Mouse (Mus musculus) liver, embryonic 14.5 days (tissue): ENCODE results near the gene Pfdn6. TPM values are rescaled to one million over a fixed set of nuclear protein-coding genes. Genes with fewer than 3 reads are reported as not detected.
A peak's percentile ranks its signal among the peaks of the same experiment; 100 is the strongest.

Experiments
- ATAC-seq: fragments of 200-750 bp; cut with Nextera tagmentation; 2 replicates; pipeline ENCODE4 v1.8.0; 2017; ENCODE audit warnings: moderate number of reproducible peaks, mild to moderate bottlenecking, moderate library complexity; ENCODE audit not compliant: insufficient read depth
- DNase-seq, 3 experiments: peaks; one replicate each; pipeline ENCODE4 v3.0.0-alpha.2; 2012 to 2013; ENCODE audit warnings: low read depth in 3 of 3, low spot score in 3 of 3
- H3K27ac ChIP-seq: fragments of 300-500 bp; sonication (generic); 2 replicates; pipeline ENCODE4 v1.5.1; 2014; ENCODE audit warnings: moderate library complexity, mild to moderate bottlenecking, control low read depth, inconsistent platforms
- H3K27me3 ChIP-seq: fragments of 300-500 bp; sonication (generic); 2 replicates; pipeline ENCODE4 v1.6.1; 2014; ENCODE audit warnings: mild to moderate bottlenecking, low read length, moderate library complexity; ENCODE audit not compliant: control insufficient read depth, insufficient read depth
- H3K36me3 ChIP-seq: fragments of 300-500 bp; sonication (generic); replicated peaks from 2 replicates; pipeline ENCODE4 v1.6.1; 2014; ENCODE audit warnings: low read depth; ENCODE audit not compliant: control insufficient read depth, insufficient read depth
- H3K4me1 ChIP-seq, 2 experiments: fragments of 200-500 bp in 1 of 2; fragments of 300-500 bp in 1 of 2; sonication (generic) in 1 of 2; replicated peaks; 2 replicates each; pipeline ENCODE4 v1.6.1; 2012 to 2014; ENCODE audit warnings: antibody characterized with exemption in 1 of 2, inconsistent platforms in 1 of 2, low read length in 1 of 2; ENCODE audit not compliant: control insufficient read depth in 2 of 2, insufficient read depth in 2 of 2
- H3K4me2 ChIP-seq: fragments of 300-500 bp; sonication (generic); 2 replicates; pipeline ENCODE4 v1.6.1; 2014; ENCODE audit warnings: low read depth, mild to moderate bottlenecking, control low read depth, moderate library complexity
- H3K4me3 ChIP-seq, 2 experiments: fragments of 200-500 bp in 1 of 2; fragments of 300-500 bp in 1 of 2; sonication (generic) in 1 of 2; 2 replicates each; pipeline ENCODE4 v1.5.1; 2012 to 2014; ENCODE audit warnings: low read depth in 2 of 2, low read length in 2 of 2, mild to moderate bottlenecking in 2 of 2, control low read depth in 1 of 2, inconsistent platforms in 1 of 2, moderate library complexity in 1 of 2; ENCODE audit not compliant: insufficient read depth in 1 of 2
- H3K9ac ChIP-seq: fragments of 300-500 bp; sonication (generic); replicated peaks from 2 replicates; pipeline ENCODE4 v1.6.1; 2014; ENCODE audit warnings: mild to moderate bottlenecking, control low read depth, moderate library complexity
- H3K9me3 ChIP-seq: fragments of 300-500 bp; sonication (generic); 2 replicates; pipeline ENCODE4 v1.6.1; 2016; ENCODE audit warnings: low read length, mixed read lengths; ENCODE audit not compliant: control insufficient read depth
- CTCF ChIP-seq: IDR thresholded peaks from 2 replicates; pipeline ENCODE4 v1.5.1; 2016; ENCODE audit warnings: antibody characterized with exemption, low read depth, control low read depth
- EP300 ChIP-seq: IDR thresholded peaks from 2 replicates; pipeline ENCODE4 v1.6.1; 2016; ENCODE audit warnings: antibody characterized with exemption, low read depth
- WGBS: fragments of 180-500 bp; shearing (Covaris S2); extraction: QIAGEN DNeasy Blood & Tissue Kit; methylation state at CpG from one replicate; pipeline ENCODE4 v1.1.7; 2014; ENCODE audit not compliant: insufficient replicate concordance; 5-methylcytosine and 5-hydroxymethylcytosine counted together
- polyA plus RNA-seq, 2 experiments: library from polyadenylated mRNA; depleted of rRNA in 1 of 2; stranded (reverse) in 1 of 2; unstranded in 1 of 2; fragments of >200 nt; fragmentation: Nextera tagmentation in 1 of 2; extraction: Ambion mirVana in 1 of 2; gene quantifications; 2 replicates each; pipeline versions ENCODE4 v1.2.1 to v1.2.3; 2012 to 2014

Pfdn6 gene
- polyA plus RNA-seq, 2 experiments: 62.4 to 103 TPM

GRCm38 (mm10) chr17:33929371-33930279 is 10.5 kb downstream of the Pfdn6 start, which contains the start of gene Rgl2:
TSS of gene Rgl2 (plus strand) at chr17:33929543.
- no peaks in the 10 kb centered on the region for H3K9me3 ChIP-seq
- peak; percentile 87 for DNase-seq
- H3K27ac ChIP-seq: peak within 1 kb of the TSS; percentile 83
- peak within 1 kb of the TSS; percentile 79 for H3K9ac ChIP-seq
- peaks cover 2% of the 10 kb centered on the region; the same call in 1 of the 2 replicates for H3K36me3 ChIP-seq
- under 1% methylated on average over 76 of the region's 80 CpGs for WGBS
- no peaks in the 10 kb centered on the region for H3K27me3 ChIP-seq
- H3K4me3 ChIP-seq: peak within 1 kb of the TSS; percentile 85 to 88
- peak; percentile 83 for ATAC-seq
- H3K4me1 ChIP-seq: peaks cover 2 to 4% of the 10 kb centered on the region in 2 experiments; a peak in 2 of 4 replicates
- H3K4me2 ChIP-seq: peak within 1 kb of the TSS; percentile 100
- TF ChIP-seq CTCF (peak; percentile 66), EP300 (peak; percentile 62)

GRCm38 (mm10) chr17:33928251-33928947 is 11.7 kb downstream of the Pfdn6 start:
- H3K4me1 ChIP-seq: peaks cover 4 to 6% of the 10 kb centered on the region in 2 experiments; a peak in 2 of 4 replicates
- peak overlapping the region; percentile 100 for H3K4me2 ChIP-seq
- no peaks in the 10 kb centered on the region for H3K27me3 ChIP-seq
- ATAC-seq (no peak), DNase-seq (no peak)
- WGBS: 52% methylated on average over 21 of the region's 21 CpGs
- H3K9ac ChIP-seq: peak overlapping the region; percentile 79
- no peaks in the 10 kb centered on the region for H3K9me3 ChIP-seq
- peaks cover 2% of the 10 kb centered on the region; the same call in 1 of the 2 replicates for H3K36me3 ChIP-seq
- H3K27ac ChIP-seq: peak overlapping the region; percentile 45; the same call in 1 of the 2 replicates
- H3K4me3 ChIP-seq: peak overlapping the region; percentile 85 to 88
- no peak for TF ChIP-seq CTCF
- no peak for TF ChIP-seq EP300

- TF ChIP-seq EP300: no peak
- TF ChIP-seq CTCF: peak; percentile 74
- no peak overlapping the region for H3K4me2 ChIP-seq
- WGBS: 78% methylated on average over 17 of the region's 17 CpGs
- H3K4me3 ChIP-seq: no peak overlapping the region
- H3K9ac ChIP-seq: no peak overlapping the region
- H3K27ac ChIP-seq: no peak overlapping the region
- H3K4me1 ChIP-seq: peaks cover 4 to 6% of the 10 kb centered on the region in 2 experiments; a peak in 2 of 4 replicates
- no peak for ATAC-seq
- no peak for DNase-seq
- H3K36me3 ChIP-seq: no peaks in the 10 kb centered on the region; the same call in 1 of the 2 replicates
- H3K27me3 ChIP-seq: no peaks in the 10 kb centered on the region
- H3K9me3 ChIP-seq: no peaks in the 10 kb centered on the region
These were observed 13.8 kb downstream of the Pfdn6 start for GRCm38 (mm10) chr17:33926207-33926932.

- Histone ChIP-seq H3K27me3 (no peaks in the 10 kb centered on the region), H3K4me2 (no peak overlapping the region), H3K4me1 (peaks cover 4 to 8% of the 10 kb centered on the region in 2 experiments; a peak in 2 of 4 replicates), H3K27ac (no peak overlapping the region), H3K9me3 (no peaks in the 10 kb centered on the region), H3K36me3 (no peaks in the 10 kb centered on the region; the same call in 1 of the 2 replicates), H3K9ac (no peak overlapping the region), H3K4me3 (no peak overlapping the region)
- no peak for ATAC-seq
- TF ChIP-seq EP300 (no peak), CTCF (peak; percentile 39)
- WGBS: 85% methylated on average over 21 of the region's 21 CpGs
- DNase-seq: no peak
These were observed 14.6 kb downstream of the Pfdn6 start for GRCm38 (mm10) chr17:33925406-33926116.
